Mouse (Mus musculus): ENCODE measurements around the gene Olfr521. TPM values are rescaled to one million over a fixed set of nuclear protein-coding genes. Genes with fewer than 3 reads are reported as not detected.
"Not testable (repeated sequence)": the region's sequence is repeated elsewhere in the genome, so short reads cannot be mapped to it uniquely, and the experiment has no call there.

Olfr521 gene
- not detected in 2 replicates for total RNA-seq (2014; rRNA removed)
- polyA plus RNA-seq (2015; fragmentation: Nextera tagmentation; extraction: Ambion mirVana), result not detected in 2 replicates

- no peak for TF ChIP-seq CTCF (IDR thresholded peaks at IDR 0.05; ENCODE audit: low read depth)
- no peak within 1 kb of the TSS for H3K27ac ChIP-seq
- 98% methylated on average over 2 of the region's 2 CpGs for WGBS
- no peaks in the 10 kb centered on the region for H3K4me1 ChIP-seq (ENCODE audit: insufficient read depth, low read length)
- no peak within 1 kb of the TSS for H3K4me2 ChIP-seq (ENCODE audit: low read depth, low read length)
- no peaks in the 10 kb centered on the region for H3K27me3 ChIP-seq (ENCODE audit: insufficient read depth, low read length)
- H3K9me3 ChIP-seq (ENCODE audit: low read length), result peaks cover 4% of the 10 kb centered on the region; the same call in 1 of the 2 replicates
- H3K4me3 ChIP-seq (ENCODE audit: low read length), result no peak within 1 kb of the TSS
- ATAC-seq (no peak), DNase-seq (ENCODE audit: low spot score) (no peak)
- no peaks in the 10 kb centered on the region for H3K36me3 ChIP-seq (ENCODE audit: insufficient read depth, low read length)
- no peak within 1 kb of the TSS for H3K9ac ChIP-seq (replicated peaks; ENCODE audit: low read length)
These were observed at the start of gene Olfr521 for GRCm38 (mm10) chr7:99763207-99763606. Gene Olfr521 (plus strand): TSS chr7:99763507.

- WGBS, result 77% methylated on average over 2 of the region's 2 CpGs
- Histone ChIP-seq H3K4me3 (ENCODE audit: low read length) (no peak overlapping the region), H3K36me3 (ENCODE audit: insufficient read depth, low read length) (no peaks in the 10 kb centered on the region), H3K27ac (no peak overlapping the region), H3K4me2 (ENCODE audit: low read depth, low read length) (no peak overlapping the region), H3K9ac (replicated peaks; ENCODE audit: low read length) (no peak overlapping the region), H3K27me3 (ENCODE audit: insufficient read depth, low read length) (no peaks in the 10 kb centered on the region), H3K9me3 (ENCODE audit: low read length) (no peaks in the 10 kb centered on the region), H3K4me1 (ENCODE audit: insufficient read depth, low read length) (no peaks in the 10 kb centered on the region)
- ATAC-seq (no peak), DNase-seq (ENCODE audit: low spot score) (no peak)
- TF ChIP-seq CTCF (IDR thresholded peaks at IDR 0.05; ENCODE audit: low read depth), result no peak
These were observed 46.8 kb upstream of the Olfr521 start for GRCm38 (mm10) chr7:99716536-99716935.

DNA sequence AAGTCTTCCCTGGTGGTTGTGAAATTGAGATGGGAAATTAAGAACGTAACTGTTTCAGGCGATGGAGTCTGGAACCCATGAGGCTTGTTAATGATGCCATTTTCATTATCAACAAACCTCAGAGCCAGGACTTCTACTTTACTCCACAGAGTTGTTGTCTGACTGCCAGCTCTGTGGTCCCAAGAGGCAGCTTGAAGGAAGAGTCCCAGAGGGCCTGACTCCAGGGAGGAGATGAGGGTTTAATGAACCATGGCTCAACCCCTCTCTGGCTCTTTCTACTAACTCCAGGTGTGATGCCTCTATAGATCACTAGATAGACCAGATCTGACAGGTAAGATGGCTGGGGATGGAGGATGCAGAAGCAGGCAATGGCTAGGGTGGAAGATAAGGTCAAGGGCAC is 33.3 kb upstream of the Olfr521 start, which contains the start of gene Olfr520:
TSS of gene Olfr520 (plus strand) at position 301 of the 400 bp plus-strand sequence.
- WGBS, result 87% methylated on average over 2 of the region's 2 CpGs
- Histone ChIP-seq H3K9me3 (ENCODE audit: low read length) (no peaks in the 10 kb centered on the region), H3K27ac (no peak within 1 kb of the TSS), H3K4me1 (ENCODE audit: insufficient read depth, low read length) (no peaks in the 10 kb centered on the region), H3K9ac (replicated peaks; ENCODE audit: low read length) (no peak within 1 kb of the TSS), H3K4me2 (ENCODE audit: low read depth, low read length) (no peak within 1 kb of the TSS), H3K4me3 (ENCODE audit: low read length) (no peak within 1 kb of the TSS), H3K27me3 (ENCODE audit: insufficient read depth, low read length) (no peaks in the 10 kb centered on the region), H3K36me3 (ENCODE audit: insufficient read depth, low read length) (no peaks in the 10 kb centered on the region)
- no peak for TF ChIP-seq CTCF (IDR thresholded peaks at IDR 0.05; ENCODE audit: low read depth)
- DNase-seq (ENCODE audit: low spot score) (no peak), ATAC-seq (no peak)

GRCm38 (mm10) chr7:99734612-99735011 is 28.7 kb upstream of the Olfr521 start:
- no peak for ATAC-seq
- 95% methylated on average over 2 of the region's 2 CpGs for WGBS

DNA sequence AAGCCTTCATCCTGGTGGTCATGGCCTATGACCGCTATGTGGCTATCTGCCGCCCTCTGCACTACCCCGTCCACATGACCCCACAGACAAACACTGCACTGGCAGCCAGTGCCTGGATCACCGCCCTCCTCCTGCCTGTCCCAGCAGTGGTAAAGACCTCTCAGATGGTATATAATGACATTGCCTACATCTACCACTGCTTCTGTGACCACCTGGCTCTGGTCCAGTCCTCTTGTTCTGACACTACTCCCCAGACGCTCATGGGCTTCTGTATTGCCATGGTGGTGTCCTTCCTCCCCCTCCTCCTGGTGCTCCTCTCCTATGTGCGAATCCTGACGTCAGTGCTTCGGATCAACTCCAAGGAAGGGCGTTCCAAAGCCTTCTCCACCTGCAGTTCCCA is 27.8 kb upstream of the Olfr521 start:
- not testable (repeated sequence) for H3K4me3 ChIP-seq (ENCODE audit: low read length); H3K9ac ChIP-seq (replicated peaks; ENCODE audit: low read length); ATAC-seq; H3K27ac ChIP-seq; H3K4me2 ChIP-seq (ENCODE audit: low read depth, low read length); H3K4me1 ChIP-seq (ENCODE audit: insufficient read depth, low read length); DNase-seq (ENCODE audit: low spot score); H3K9me3 ChIP-seq (ENCODE audit: low read length); H3K27me3 ChIP-seq (ENCODE audit: insufficient read depth, low read length); H3K36me3 ChIP-seq (ENCODE audit: insufficient read depth, low read length)
- WGBS, result 92% methylated on average over 9 of the region's 9 CpGs

More at GRCm38 (mm10) chr7:99734612-99735011, 28.7 kb upstream of the Olfr521 start:
- Histone ChIP-seq H3K4me3 (ENCODE audit: low read length) (no peak overlapping the region), H3K4me2 (ENCODE audit: low read depth, low read length) (no peak overlapping the region), H3K27ac (no peak overlapping the region), H3K36me3 (ENCODE audit: insufficient read depth, low read length) (no peaks in the 10 kb centered on the region), H3K27me3 (ENCODE audit: insufficient read depth, low read length) (no peaks in the 10 kb centered on the region), H3K4me1 (ENCODE audit: insufficient read depth, low read length) (no peaks in the 10 kb centered on the region), H3K9me3 (ENCODE audit: low read length) (no peaks in the 10 kb centered on the region), H3K9ac (replicated peaks; ENCODE audit: low read length) (no peak overlapping the region)
- no peak for DNase-seq (ENCODE audit: low spot score)
- TF ChIP-seq CTCF (IDR thresholded peaks at IDR 0.05; ENCODE audit: low read depth), result no peak

DNA sequence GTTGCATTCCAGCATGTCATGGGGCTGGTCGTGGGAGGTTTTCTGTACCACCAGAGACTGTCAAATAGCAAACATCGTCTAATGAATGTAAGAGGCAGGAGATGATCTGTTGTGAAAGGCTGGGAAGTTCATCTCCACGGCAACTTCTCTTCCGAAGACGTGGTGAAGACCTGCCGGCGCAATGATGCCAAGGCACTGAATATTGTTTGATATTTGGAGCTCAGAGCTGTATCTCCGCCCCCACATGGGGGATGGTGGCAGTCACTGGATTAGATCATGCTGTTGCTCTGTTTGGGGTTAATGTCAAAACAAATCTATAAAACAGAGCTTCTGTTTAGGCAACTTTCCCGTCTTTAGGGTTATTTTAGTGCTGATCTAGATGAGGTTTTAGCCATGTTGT is 24.0 kb upstream of the Olfr521 start:
- H3K36me3 ChIP-seq (ENCODE audit: insufficient read depth, low read length), result no peaks in the 10 kb centered on the region
- 29% methylated on average over 9 of the region's 9 CpGs for WGBS
- no peak overlapping the region for H3K4me3 ChIP-seq (ENCODE audit: low read length)
- H3K9ac ChIP-seq (replicated peaks; ENCODE audit: low read length), result no peak overlapping the region
- no peak for TF ChIP-seq CTCF (IDR thresholded peaks at IDR 0.05; ENCODE audit: low read depth)
- H3K4me1 ChIP-seq (ENCODE audit: insufficient read depth, low read length), result no peaks in the 10 kb centered on the region
- no peak overlapping the region for H3K4me2 ChIP-seq (ENCODE audit: low read depth, low read length)
- H3K9me3 ChIP-seq (ENCODE audit: low read length), result no peaks in the 10 kb centered on the region
- no peak overlapping the region for H3K27ac ChIP-seq
- H3K27me3 ChIP-seq (ENCODE audit: insufficient read depth, low read length), result no peaks in the 10 kb centered on the region
- DNase-seq (ENCODE audit: low spot score), result no peak
- ATAC-seq, result no peak

- no peak for ATAC-seq
- no peak overlapping the region for H3K27ac ChIP-seq
- H3K4me2 ChIP-seq (ENCODE audit: low read depth, low read length), result no peak overlapping the region
- no peaks in the 10 kb centered on the region for H3K4me1 ChIP-seq (ENCODE audit: insufficient read depth, low read length)
- no peak for DNase-seq (ENCODE audit: low spot score)
- no peak for TF ChIP-seq CTCF (IDR thresholded peaks at IDR 0.05; ENCODE audit: low read depth)
- H3K27me3 ChIP-seq (ENCODE audit: insufficient read depth, low read length), result no peaks in the 10 kb centered on the region
- WGBS, result 73% methylated on average over 5 of the region's 5 CpGs
- no peak overlapping the region for H3K4me3 ChIP-seq (ENCODE audit: low read length)
- no peaks in the 10 kb centered on the region for H3K9me3 ChIP-seq (ENCODE audit: low read length)
- no peak overlapping the region for H3K9ac ChIP-seq (replicated peaks; ENCODE audit: low read length)
- no peaks in the 10 kb centered on the region for H3K36me3 ChIP-seq (ENCODE audit: insufficient read depth, low read length)
These were observed 18.1 kb downstream of the Olfr521 start for GRCm38 (mm10) chr7:99781385-99781784.
